Mouse (Mus musculus): Measurements from ENCODE around the gene Cachd1. TPM values are rescaled to one million over a fixed set of nuclear protein-coding genes. Genes with fewer than 3 reads are reported as not detected.

Cachd1 gene
- total RNA-seq, 2 experiments from 2014 or later: 3.5 to 4.8 TPM

DNA sequence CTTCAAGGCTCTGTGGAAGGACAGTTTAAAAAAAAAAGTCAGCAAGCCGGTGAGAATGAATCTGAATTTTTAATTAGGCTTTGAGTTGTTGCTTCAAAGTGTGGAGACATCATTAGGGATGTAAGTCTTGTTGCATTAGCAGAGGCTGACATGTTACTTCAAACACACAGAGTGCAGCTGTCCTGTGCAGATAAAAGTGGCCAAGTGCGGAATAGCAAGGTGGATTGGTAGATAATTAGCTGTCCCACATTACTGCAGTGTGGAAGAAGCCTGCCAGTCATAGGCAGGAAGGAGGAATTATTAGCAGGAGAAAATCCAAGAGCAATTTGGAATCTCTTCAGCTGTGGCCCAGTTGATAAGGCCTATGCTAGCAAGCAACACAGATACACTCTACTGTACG, 10.7 kb downstream of the Cachd1 start:
- intact Hi-C loops (cut with DNase I): no loop called here
- no peak for DNase-seq

DNA sequence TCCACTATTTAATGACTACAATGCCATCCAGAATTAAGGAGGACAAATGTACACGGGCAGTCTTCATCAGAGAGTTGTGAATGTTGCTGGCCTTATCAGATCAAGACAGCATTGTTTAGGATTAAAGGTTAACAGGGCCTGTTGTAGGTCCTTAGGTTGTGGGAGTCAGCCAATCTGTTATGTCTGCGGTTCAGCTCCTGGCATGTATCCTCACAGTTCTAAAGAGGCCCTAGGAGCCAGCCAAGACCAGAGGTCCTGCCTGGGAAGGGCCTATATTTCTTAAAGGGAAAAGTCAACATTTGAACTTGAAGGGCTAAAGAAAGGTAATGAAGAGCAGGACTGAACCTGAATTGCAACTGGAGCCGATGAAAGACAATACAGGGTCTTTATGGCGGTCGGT, 13.7 kb downstream of the Cachd1 start:
- intact Hi-C loops (cut with DNase I): no loop called here
- DNase-seq: no peak

DNA sequence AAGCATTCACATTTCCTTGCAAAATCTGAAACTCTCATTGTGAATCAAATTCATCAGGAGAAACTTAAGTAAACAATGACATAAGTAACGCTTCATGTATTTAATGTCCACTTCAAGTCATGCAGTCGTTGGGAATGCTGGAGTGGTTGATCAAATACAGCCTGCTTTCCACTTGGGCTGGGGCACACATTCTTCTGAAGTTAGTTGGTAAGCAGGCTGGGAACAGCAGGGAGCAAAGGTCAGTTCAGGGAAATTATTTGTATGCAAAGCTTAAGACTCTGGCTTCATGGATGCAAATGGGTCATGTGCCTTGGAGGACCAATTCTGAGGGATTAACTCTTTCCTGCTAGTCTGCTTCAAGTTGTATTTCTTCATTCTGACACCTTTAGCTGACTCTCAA, 16.7 kb downstream of the Cachd1 start:
- intact Hi-C loops (cut with DNase I): no loop called here

DNA sequence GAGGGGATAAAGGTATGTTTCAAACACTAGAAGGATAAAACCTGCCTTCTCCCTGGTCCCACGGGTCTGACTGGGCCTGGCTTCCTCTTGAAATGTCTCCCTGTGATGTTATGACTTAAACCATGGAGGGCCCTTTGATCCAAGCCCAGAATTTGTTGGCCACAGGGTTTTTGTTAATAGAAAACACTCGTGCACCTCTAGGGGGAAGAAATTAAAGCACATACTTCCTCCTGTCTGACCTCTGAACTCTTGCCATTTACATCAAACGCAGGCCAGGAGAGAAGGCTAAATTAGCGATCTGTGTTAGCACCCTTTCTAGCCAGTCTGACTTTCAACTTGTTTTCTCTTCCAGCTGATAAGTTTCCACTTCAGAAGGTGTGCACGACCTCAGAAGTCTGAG, 19.0 kb downstream of the Cachd1 start:
- DNase-seq: no peak
- intact Hi-C loops (cut with DNase I): no loop called here

More for the DNA sequence above, 16.7 kb downstream of the Cachd1 start:
- DNase-seq: no peak

DNA sequence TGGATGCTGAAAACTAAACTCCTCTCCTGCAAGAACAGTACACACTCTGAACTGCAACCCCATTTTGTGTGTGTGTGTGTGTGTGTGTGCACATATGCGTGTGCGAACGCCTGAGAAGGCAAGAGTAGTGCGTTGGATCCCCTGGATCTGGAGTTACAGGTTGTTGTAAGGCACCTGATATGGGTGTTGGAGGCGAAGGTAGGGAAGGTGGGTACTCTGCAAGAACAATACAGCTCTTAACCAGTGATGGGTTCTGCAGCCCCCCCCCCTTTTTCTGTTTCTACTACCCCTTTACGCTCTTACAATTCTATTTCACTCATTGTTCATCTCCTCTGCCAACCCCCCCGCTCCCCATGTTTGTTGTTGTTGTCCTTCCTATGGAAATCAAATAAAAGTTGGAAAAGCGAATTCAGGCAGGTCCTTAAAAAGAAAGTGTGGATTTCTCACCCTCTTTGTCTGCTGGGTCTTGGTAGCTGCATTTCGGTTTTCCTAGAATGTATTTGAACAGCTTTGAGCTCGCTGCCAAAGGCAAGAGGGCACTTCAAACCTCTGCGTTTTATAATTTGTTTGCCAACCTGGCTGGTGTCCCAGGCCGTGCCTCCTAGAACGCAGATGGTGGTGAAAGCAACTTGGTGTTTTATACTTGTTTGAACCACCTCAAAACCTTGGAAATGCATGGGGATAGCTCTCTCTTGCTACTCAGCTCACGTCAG, 24.4 kb downstream of the Cachd1 start:
- peak; percentile 8 to 9 for DNase-seq
- intact Hi-C loops (cut with DNase I): no loop called here

DNA sequence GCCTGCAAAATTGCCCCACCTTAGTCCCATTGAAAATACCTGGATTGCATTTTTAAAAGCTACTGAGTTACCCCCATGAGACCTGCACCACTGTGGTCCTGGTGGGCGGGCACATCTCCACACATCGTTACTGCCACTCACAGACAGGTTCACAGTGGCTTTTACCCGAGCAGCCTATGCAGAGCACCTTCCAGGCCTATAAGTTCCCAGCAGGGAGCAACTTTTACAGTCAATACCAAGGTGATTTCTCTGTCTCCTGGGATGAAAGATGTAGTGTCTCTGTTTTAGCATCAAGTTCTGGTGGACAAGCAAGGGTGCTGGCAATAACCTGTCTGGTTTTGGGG, 24.9 kb downstream of the Cachd1 start:
- intact Hi-C loops (cut with DNase I): no loop called here
- DNase-seq: no peak

DNA sequence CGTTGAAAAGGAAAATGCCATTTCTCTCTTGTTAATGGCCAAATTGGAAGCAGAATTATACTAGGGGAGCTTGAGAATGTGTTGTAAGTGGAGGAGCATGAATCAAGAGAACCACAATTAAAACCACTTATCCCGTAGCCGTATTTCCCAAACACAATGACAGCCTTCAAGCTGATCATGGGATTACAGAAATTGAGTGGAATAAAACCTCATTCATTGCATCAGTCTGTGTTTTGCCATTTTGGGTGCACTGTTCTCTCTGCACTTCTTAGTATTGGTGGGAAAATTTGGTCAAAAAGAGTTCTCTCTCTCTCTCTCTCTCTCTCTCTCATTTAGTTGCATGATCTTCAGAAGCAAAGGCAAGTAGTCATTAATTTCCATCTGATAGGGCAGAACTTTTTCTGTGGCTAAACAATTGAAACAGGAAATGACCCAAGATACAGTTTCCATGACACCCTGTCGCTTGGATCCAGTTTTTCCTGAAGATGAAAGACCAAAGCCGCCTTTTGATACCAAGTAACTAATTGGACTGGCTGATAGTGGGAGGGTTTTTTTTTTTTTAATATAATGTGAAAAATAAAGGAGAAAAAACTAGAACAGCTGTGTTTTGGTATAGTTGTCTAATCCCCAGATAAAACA, 34.7 kb downstream of the Cachd1 start:
- intact Hi-C loops (cut with DNase I): no loop called here
- no peak for DNase-seq

DNA sequence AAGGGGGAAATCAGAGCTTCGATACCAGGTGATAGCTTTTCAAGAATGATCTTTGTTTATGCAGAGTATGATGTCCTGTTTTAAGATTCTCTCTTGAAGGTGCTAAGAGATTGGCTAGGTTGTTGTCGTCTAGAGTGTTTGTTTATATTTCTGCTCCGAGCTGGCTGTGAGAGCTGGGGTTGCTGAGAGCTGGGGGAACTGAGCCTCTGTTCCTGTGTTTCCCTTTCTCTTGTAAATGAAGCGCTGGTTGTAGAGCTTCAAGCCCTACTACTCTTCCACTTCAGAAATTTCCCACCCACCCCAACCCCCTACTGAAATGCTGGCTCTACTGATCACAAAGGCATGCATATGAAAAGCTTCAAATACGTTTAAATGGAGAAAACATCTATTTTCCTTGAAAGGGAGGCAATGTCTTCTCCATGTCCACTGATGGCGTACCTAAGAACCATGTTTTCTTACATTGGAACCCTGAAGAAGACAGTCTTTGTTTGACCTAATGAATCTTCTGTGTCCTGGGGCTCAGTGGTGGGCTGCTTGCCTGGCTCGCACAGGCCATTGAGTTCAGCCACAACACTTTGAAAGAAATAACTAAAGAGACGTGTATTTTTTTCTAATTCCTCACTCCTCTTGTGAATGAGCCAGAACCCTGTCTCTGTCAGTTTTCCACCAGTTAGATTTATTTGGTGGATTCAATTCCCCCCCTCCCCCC, 35.5 kb downstream of the Cachd1 start:
- intact Hi-C loops (cut with DNase I): no loop called here
- DNase-seq: no peak

DNA sequence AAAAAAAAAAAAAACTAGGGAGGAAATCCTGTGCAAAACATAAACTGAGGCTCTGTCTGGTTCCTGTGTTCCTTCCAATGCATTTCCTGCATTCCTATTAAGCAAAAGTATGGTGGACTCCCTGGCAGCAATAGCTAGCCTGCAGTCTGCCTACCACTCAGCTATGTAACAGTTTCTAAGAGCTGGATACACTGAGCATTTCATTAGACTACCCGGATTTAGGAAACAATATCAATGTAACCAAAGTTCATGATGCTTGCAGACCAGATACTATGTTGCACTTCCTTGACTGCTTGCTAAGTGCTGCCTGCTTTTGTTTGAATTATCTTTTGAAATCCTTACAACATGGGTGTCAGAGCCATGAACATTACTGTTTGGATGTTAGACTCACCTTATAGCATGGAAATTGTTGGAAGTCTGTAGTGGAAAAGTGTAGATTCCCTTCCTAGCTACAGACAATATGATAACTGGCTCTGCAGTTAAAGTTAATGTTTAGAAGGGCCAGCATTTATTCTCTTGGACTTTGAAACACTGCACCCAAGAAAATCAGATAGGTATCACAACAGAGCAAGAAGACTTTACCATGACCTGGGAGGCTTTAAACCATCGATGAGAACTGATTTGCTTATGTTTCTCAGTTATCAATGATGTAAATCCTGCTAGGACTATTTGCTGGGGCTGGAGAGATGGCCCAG, 37.4 kb downstream of the Cachd1 start:
- DNase-seq: no peak
- intact Hi-C loops (cut with DNase I): no loop called here

DNA sequence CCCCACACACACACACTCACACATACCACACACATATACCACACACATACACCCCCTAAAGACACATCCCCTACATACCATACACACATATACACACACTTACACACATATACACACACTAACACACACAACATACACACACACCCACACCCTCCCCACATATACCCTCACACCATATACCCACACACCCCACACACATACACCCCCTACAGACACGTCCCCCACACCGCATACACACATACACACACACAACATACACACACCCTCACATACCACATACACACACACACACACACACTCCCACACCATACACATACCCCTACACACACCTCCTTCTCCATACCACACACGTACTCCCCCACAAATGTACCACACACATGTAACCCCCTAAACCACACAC, 42.8 kb downstream of the Cachd1 start:
- DNase-seq: no peak
- intact Hi-C loops (cut with DNase I): no loop called here

DNA sequence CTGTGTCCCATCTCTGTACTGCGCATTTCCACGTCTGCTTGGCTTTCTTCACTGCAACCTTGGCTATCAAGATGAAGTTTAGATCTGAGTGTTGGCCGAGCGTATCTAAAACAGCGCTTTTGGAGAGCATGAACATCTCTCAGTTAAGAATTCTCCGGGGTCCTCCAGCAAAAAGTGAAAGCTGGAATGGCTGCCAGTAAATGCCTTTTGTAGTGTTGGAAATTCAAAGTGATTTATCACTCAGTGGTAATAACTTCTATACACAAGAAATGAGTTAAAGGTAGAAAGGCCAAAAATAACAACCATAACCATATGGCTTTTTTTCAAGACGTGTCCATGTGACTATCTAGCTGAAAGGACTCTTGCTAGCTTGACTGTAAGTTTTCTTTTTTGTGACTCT, 46.1 kb downstream of the Cachd1 start:
- no peak for DNase-seq
- intact Hi-C loops (cut with DNase I): no loop called here

DNA sequence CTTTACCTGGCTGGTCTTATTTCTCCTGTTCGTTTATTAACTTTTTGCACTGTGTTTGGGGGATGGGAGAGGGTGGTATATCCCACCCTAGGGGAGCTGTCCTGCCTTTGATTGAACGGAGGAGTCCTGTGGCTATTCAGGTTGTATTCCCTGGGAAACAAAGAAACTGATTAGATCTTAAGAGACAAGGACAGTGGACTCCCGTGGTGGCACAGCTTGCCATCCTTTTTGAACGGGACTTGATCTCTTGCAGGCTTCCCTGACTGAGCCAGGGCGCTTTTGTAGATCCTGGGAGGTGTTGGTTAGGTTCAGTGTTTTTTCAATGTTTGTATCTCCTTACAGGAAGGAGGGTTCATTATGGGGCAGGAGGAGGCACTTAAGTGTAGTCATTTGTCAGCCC, 50.9 kb downstream of the Cachd1 start:
- intact Hi-C loops (cut with DNase I): no loop called here
- no peak for DNase-seq

DNA sequence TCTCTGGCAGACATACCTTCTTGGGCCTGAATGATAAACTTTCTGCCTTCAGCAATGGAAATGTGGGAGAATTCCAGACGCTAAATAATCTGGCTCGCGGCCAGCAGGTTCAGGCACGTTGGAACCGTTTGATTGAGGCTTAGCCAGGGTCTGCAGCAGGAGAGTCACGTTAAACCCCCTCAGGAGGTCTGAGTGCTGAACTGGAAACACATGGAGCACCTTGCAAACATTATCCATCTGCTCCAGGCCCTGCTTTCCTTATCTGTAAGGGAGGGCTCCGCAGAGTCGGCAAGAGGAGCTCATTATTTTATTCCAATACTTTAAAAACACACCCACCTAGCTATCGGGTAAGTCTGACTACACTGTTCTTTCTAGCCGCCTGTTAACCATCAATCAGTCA, 52.3 kb downstream of the Cachd1 start:
- no peak for DNase-seq
- intact Hi-C loops (cut with DNase I): no loop called here

DNA sequence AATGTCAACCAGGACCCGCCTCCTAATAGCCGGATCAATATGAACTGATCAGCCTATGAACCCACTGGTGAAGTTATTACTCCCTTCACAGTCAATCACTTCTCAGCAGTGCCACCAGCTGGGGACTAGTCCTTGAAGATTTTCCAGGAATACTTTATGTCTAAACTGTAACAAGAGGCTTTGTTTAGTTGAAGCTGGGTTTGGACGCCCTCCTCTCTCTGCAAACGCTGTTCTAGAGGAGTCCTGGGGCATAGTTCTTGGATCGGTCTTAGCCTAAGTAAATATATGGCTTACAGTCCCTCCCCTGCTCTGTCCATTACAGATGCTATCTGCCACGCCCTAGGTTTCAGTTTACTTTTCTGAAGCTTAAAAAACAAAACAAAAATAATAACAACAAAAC, 60.7 kb downstream of the Cachd1 start:
- no peak for DNase-seq
- intact Hi-C loops (cut with DNase I): no loop called here

DNA sequence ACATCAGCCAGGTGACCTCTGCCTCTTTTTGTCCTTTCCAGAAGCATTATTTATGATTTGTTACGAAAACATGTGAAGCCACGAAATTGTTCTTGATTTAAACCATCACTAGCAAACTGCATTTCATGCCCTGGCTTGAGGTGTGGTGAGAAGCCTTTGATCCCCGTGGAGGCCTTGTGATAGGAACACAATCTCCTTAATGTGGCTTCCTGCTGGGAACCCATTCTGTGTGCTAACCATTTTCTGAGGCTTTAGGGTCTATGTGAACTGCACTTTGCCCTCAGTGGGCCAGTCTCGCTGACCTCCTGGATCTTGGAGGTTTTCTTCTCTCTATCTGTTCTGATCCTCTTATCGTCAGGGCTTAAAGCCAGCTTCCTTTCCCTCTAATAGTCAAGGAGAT, 66.2 kb downstream of the Cachd1 start:
- no peak for DNase-seq
- intact Hi-C loops (cut with DNase I): no loop called here

DNA sequence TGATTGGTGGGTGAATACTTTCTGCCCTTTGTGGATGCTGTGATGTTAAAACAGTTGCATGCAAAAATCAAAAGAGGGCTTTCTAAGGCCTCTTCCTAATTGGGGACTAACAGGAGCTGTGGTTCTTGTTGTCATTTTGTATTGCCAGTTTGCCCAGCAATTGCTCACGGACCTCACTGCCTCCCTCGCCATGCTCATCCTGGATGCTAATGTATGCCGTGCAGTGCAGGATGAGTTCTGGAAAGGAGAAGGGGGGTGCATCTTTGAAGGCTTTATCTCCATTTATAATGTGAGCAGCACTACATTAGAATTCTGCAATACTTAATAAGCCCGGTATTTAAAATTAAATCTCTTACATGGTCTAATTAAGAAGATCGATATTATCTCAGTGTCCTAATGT, 66.6 kb downstream of the Cachd1 start:
- no peak for DNase-seq
- intact Hi-C loops (cut with DNase I): no loop called here

DNA sequence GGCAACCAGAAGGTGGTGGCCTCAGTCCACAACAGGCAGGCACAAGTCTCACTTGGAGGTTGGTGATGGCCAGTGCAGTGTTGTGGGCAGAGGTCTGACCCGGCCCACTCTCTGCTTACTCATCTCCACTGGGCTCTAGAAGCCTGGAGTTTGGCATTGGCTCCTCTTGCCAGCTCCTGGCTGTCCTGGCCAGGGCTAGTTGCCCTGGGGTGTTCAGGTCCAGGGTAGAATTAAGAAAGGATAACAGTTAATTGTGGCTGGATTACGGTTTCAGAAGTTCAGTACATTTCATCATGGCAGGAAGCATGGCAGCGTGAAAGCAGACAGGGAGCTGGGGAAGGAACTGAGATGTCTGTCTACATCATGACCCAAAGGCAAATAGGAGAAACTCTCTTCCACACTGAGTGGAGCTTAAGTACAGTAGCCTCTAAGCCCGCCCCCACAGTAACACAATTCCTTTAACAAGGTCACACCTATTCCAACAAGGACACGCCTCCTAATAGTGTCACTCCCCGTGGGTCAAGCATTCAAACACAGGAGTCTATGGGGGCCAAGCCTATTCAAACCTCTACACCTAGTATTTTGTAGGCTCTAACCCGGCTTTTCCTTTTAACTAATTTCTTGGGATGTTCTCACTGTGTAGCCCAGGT, 74.5 kb downstream of the Cachd1 start:
- no peak for DNase-seq
- intact Hi-C loops (cut with DNase I): no loop called here

DNA sequence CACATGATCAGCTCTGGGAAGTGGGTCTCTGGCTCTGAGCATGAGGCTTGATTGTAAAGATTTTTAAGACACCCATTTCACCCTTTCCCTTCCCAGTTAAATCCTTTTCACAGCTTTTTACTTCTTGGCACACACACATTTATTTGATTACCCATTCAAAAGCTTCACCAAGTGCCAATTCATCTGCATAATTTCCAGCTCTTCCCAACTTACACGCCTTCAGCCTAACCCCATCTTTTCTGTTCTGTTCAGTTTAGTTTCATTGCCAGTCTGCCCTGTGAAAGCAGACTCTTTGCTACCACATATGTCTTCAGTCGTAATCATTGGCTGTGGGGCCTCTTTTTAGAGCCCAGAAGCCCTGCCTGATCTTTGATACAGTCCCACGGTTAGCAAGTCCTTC, 76.0 kb downstream of the Cachd1 start:
- intact Hi-C loops (cut with DNase I): no loop called here
- no peak for DNase-seq

DNA sequence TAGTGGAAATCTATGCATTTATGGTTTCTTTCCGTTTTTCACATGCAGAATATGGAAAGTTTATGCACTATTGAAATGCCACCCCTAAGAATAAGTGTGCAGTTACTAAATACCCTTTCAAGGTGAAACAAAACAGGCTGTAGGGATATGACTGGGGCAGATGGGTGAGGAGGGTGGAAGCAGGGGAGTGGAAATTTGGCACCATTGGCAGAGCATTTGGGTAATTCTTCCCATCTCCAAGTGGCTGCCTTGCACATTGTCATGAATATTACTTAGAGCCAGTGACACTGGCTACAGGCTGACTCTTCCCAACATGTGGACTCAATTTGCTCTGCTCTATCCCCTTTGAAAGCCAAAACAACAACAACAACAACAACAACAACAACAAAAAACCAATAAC, 77.0 kb downstream of the Cachd1 start:
- intact Hi-C loops (cut with DNase I): no loop called here
- DNase-seq: no peak

DNA sequence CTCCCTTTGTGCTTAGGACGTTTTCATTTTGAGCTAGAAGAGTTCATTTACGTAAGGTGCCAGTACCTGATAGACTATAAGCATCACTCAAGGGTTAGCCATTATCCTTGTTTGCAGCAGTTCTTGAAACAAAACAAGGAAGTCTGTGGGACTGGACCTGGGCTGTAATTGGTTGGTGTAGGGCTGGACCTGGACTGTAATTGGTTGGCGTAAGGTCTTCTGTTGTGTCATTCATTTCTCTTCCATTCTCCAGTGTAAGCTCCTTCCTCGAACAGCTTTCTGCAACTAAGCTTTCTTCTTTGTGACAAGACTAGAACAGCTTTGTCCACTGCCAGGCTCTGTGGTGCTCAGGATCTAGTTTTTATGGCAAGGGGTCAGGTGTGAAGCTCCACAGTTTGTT, 78.9 kb downstream of the Cachd1 start:
- intact Hi-C loops (cut with DNase I): no loop called here
- no peak for DNase-seq

DNA sequence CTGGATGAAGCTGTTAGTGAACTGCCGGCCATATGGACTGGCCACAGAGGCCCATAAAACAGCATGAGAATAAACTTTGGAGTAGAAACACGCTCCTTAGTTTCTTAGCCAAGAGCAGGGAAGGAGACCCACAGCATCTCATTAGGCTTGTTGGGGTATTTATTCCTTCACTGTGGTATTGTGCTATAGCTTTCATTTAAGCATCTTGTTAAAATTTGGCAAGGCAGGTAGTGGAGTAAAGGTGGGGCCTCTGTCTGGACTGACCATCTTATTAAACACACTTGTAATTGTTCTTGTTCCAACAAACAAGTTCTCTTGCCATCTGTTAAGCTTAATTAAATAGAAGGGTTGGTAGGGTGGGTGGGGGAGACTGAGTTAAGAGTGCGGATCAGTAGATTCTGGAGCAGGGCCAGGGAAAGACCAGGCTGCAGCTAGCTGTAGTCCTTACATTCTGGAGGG, 81.0 kb downstream of the Cachd1 start:
- intact Hi-C loops (cut with DNase I): no loop called here
- DNase-seq: no peak
